Mouse (Mus musculus) cerebellum, adult 9-11 months (tissue): ENCODE measurements around the gene Ndufb10.
"Not testable (repeated sequence)": the region's sequence is repeated elsewhere in the genome, so short reads cannot be mapped to it uniquely, and the experiment has no call there.

Experiments
- DNase-seq: peaks from one replicate; pipeline ENCODE4 v3.0.0; 2022

Gene Ndufb10

GRCm38 (mm10) chr17:24733434-24734050, 9.3 kb upstream of the Ndufb10 start:
- DNase-seq = no peak

DNA sequence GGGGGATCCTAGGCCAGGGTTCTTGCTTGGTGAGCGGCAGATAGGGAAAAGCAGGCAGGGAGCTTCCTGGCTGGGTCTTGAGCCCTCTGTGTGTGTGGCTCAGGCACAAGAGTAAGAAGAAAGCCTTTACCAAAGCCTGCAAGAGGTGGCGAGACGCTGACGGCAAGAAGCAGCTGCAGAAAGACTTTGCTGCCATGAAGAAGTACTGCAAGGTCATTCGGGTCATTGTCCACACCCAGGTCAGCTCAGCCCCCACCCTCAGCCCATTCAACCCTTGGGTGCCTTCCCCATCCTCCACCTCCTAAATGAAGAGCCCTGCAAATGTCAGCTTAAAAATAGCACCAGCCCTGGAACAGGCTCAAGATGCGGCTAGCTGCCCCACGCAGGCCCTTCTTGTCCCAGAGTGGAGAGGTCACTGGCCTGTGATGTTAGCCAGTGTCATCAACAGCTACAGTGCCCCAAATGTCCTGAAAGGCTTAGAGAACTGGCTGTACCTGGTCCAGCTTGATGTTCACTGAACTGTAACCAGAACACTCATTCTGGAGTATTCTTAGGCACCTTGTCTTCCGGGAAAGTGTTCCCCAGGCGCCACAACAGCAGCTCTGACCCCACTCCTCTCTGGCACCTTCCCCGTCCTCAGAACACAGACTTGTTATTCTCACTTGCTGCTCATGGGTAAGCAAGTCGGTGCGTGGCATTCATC, 8.1 kb upstream of the Ndufb10 start:
- no peak for DNase-seq

GRCm38 (mm10) chr17:24730787-24731186, 6.5 kb upstream of the Ndufb10 start:
- no peak for DNase-seq

GRCm38 (mm10) chr17:24729067-24729466, 4.8 kb upstream of the Ndufb10 start:
- DNase-seq = no peak

DNA sequence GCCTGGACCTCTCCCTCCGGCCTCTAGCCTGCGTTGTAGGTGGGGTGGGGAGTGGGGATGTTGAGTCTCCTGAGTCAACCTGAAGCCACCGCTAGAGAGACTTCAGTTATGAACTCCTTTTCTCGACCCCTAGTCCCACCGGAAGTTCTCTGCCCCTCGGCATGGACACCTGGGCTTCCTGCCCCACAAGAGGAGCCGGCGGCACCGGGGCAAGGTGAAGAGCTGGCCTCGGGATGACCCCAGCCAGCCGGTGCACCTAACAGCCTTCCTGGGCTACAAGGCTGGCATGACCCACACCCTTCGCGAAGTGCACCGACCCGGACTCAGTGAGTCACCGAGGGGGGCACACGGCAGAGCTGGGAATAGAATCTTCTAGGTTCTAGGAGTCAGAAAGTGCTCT, 3.9 kb upstream of the Ndufb10 start:
- DNase-seq = no peak

- DNase-seq = no peak
These were observed 3.3 kb upstream of the Ndufb10 start, which contains the start of gene Rpl3l for GRCm38 (mm10) chr17:24727618-24728017. TSS of gene Rpl3l (plus strand) at chr17:24727820.

- DNase-seq = no peak
These were observed 1.5 kb upstream of the Ndufb10 start for GRCm38 (mm10) chr17:24725637-24726390.

GRCm38 (mm10) chr17:24723881-24724180, 447 bp downstream of the Ndufb10 start:
- no peak for DNase-seq

- DNase-seq = no peak
These were observed 977 bp downstream of the Ndufb10 start for GRCm38 (mm10) chr17:24723122-24723880.

DNA sequence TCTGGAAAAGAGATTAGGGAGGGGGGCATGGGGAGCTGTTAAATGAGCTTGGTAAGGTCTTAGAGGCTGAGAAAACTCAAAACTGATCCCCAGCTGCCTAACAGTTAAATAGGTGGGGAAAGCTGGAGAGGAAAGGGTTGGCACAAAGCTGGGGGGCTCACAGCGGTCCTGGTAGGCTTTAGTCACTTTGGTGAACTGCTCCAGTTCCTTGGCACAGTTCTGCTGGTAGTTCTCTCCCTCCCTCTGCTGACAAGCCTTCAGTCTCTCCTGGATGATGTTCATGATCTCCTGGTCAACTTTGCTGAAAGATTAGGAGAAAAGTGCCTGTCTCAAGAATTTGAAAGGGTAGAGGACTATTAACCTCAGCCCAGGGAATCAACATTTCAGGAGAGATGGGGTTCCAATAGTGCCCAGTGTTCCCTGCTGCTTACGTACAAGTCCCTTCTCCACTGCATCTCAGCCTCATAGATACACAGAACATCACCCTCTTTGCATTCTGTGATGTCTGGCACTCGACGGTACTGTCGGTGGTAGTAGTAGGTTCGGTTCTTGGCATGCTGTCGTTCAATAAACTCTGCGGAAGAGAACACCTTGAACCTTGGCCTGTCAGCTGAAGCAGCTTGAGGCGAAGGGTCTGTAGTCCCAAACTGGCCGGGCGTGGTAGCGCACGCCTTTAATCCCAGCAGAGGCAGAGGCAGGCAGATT, 1.9 kb downstream of the Ndufb10 start:
- no peak for DNase-seq

GRCm38 (mm10) chr17:24721383-24721955, 2.8 kb downstream of the Ndufb10 start:
- not testable (repeated sequence) for DNase-seq

DNA sequence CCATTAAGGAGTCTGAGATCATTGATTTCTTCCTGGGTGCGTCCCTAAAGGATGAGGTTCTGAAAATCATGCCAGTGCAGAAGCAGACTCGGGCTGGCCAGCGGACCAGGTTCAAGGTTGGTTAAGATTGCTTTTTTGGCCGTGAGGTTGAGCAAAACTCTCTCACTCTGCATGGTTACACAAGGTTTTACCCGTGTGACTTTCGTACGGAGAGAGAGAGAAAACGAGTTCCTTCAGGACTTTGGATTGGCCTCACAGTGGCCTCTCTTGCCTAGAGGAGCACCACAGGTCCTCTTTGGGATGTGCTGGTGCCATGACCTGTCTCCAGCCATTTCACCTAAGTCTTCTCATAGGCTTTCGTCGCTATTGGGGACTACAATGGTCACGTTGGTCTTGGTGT, 3.7 kb downstream of the Ndufb10 start:
- DNase-seq = peak; percentile 31

DNA sequence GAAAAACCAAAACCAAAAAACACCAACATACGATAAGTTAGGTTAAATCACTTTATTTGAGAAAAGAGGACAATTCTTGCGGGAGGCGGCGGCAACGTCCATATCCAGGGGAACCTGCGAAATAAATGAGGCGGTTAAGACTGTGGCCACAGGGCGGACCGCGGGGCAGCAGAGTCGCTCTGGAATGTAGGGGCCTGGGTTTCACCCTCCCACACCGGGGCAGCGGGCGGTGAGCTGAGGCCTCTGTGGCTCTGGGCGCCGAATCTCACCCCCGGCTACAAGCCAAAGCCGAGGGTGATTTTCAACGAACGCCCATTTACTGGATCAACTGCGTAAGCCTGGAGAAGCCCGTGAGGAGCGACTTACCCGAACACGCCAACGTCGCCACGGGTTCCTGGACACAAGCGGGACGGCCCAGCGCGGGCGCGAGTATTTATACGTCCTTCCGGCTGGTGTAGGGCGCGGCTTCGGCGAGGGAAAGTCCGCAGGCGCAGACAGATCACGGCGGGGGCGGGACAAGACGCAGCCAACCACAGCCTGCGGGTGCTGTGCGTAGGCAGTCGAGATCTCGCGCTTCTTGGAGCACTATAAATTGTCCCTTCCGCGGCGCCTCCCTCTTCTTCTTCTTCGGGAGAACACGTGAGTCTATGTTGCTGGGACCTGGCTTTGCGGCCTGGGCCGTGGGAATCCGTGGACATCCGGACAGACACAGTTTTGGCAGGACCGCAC, 4.6 kb downstream of the Ndufb10 start:
- DNase-seq = peak; percentile 99

GRCm38 (mm10) chr17:24718938-24719337, 5.3 kb downstream of the Ndufb10 start:
- not testable (repeated sequence) for DNase-seq

- peak; percentile 34 for DNase-seq
These were observed 6.3 kb downstream of the Ndufb10 start, which contains the start of the genes Rnf151 and Rps2 for GRCm38 (mm10) chr17:24717943-24718342. TSS of gene Rnf151 (minus strand) at chr17:24718063. TSS of gene Rps2 (plus strand) at chr17:24718116.

- peak; percentile 34 for DNase-seq
These were observed 8.1 kb downstream of the Ndufb10 start for GRCm38 (mm10) chr17:24716166-24716682.

DNA sequence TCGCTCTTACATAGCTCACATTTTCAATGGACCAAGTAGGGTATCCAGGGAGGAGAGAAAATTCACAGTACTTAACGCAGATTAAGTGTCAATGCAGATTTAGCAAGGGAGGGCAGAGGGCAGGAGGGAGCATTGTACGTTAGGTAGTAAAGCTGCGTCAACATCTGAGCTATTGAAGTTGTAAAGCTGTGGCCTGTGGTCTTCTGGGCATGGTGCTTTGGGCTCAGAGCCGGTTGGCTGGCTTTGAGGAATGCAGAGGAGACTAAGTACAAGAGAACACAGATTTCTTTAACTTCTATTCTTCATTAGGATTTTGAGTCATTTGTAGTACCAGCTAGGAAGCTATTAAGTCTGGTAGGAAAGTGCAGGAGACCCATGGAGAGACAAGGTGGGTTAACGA, 8.7 kb downstream of the Ndufb10 start:
- DNase-seq = no peak

GRCm38 (mm10) chr17:24708646-24709045, 15.6 kb downstream of the Ndufb10 start:
- no peak for DNase-seq

DNA sequence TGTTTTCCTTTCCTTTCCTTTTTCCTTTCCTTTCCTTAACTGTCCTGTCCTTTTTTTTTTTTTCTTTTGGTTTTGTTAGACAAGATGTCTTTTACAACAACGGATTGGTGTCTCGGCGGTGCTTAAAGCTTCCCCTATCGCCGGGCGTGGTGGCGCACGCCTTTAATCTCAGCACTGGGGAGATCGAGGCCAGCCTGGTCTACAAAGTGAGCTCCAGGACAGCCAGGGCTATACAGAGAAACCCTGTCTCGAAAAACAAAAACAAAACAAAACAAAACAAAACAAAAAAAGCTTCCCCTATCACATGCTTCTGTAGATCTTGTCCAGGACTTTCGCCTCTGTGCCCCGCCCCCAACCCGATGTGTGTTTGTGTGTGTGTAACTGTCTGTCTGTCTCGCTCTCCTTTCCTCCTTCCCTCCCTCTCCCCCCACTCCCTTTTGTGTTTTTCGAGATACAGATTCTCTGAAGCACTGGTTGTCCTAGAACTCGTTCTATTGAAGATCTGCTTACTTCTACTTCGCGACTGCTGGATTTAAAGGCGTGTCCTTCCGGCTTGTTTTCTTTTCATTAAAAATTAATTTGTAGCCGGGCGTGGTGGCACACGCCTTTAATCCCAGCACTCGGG, 16.4 kb downstream of the Ndufb10 start:
- DNase-seq = peak; percentile 21

- peak; percentile 92 for DNase-seq
These were observed 17.1 kb downstream of the Ndufb10 start, which contains the start of gene Tbl3 for GRCm38 (mm10) chr17:24706982-24707800. TSS of gene Tbl3 (minus strand) at chr17:24707660.
